8 mouse cellular contexts compared by ENCODE assay signal in genomic region chr7:139363281-139364004, GRCm38 (mm10). TPM values are rescaled to one million over a fixed set of nuclear protein-coding genes. Genes with fewer than 3 reads are reported as not detected.
DNase-seq lines count a peak whose midpoint lies in the region; ATAC-seq and TF ChIP-seq lines count a peak whose summit lies in the region.

No protein-coding gene starts in this region.

- no peaks in the 10 kb centered on the region for H3K36me3 ChIP-seq in E14TG2a.4 (ENCODE audit: insufficient read depth, low read length)
- H3K36me3 ChIP-seq in forebrain, embryonic 13.5 days (ENCODE audit: poor library complexity, severe bottlenecking): no peaks in the 10 kb centered on the region
- H3K36me3 ChIP-seq in hindbrain, embryonic 14.5 days (replicated peaks; ENCODE audit: control insufficient read depth, insufficient read depth): no peaks in the 10 kb centered on the region
- H3K36me3 ChIP-seq in midbrain, embryonic 11.5 days (ENCODE audit: control insufficient read depth, insufficient read depth, low read length): no peaks in the 10 kb centered on the region

- H3K4me3 ChIP-seq in E14TG2a.4 (replicated peaks; ENCODE audit: low read length): peak overlapping the region; percentile 57
- H3K4me3 ChIP-seq in forebrain, embryonic 13.5 days: no peak overlapping the region
- no peak overlapping the region for H3K4me3 ChIP-seq in hindbrain, embryonic 14.5 days (replicated peaks; ENCODE audit: low read length)
- no peak overlapping the region for H3K4me3 ChIP-seq in midbrain, embryonic 11.5 days (ENCODE audit: low read depth, low read length)

- 51% methylated on average over 13 of the region's 13 CpGs for WGBS in forebrain, embryonic 13.5 days
- WGBS in hindbrain, embryonic 14.5 days: 49% methylated on average over 13 of the region's 13 CpGs
- 51% methylated on average over 13 of the region's 13 CpGs for WGBS in midbrain, embryonic 11.5 days

- H3K9ac ChIP-seq in forebrain, embryonic 13.5 days: no peak overlapping the region
- H3K9ac ChIP-seq in hindbrain, embryonic 14.5 days: no peak overlapping the region
- peak overlapping the region; percentile 10; the same call in 1 of the 2 replicates for H3K9ac ChIP-seq in midbrain, embryonic 11.5 days (ENCODE audit: low read length)

- TF ChIP-seq CTCF in E14TG2a.4 (conservative IDR thresholded peaks at IDR 0.05; ENCODE audit: low read length): no peak

- H3K4me1 ChIP-seq in E14TG2a.4 (replicated peaks; ENCODE audit: low read depth, low read length): peaks cover 79% of the 10 kb centered on the region
- H3K4me1 ChIP-seq in forebrain, embryonic 13.5 days: peaks cover 26% of the 10 kb centered on the region
- peaks cover 24% of the 10 kb centered on the region for H3K4me1 ChIP-seq in hindbrain, embryonic 14.5 days (replicated peaks; ENCODE audit: control insufficient read depth, insufficient read depth, low read length)
- peaks cover 26% of the 10 kb centered on the region for H3K4me1 ChIP-seq in midbrain, embryonic 11.5 days (ENCODE audit: control insufficient read depth, insufficient read depth, low read length)

- peak overlapping the region; percentile 14; the same call in 1 of the 2 replicates for H3K27ac ChIP-seq in forebrain, embryonic 13.5 days
- H3K27ac ChIP-seq in hindbrain, embryonic 14.5 days: peak overlapping the region; percentile 73
- peak overlapping the region; percentile 32 for H3K27ac ChIP-seq in midbrain, embryonic 11.5 days (ENCODE audit: low read depth, low read length)

- 0 out of 2 replicates have a peak, but pooled peaks have one; percentile 8 for ATAC-seq in cerebellum, adult (ENCODE audit: insufficient number of reproducible peaks, low FRiP score, low TSS enrichment)
- peak; percentile 36 for ATAC-seq in forebrain, embryonic 13.5 days
- peak; percentile 34; the same call in 1 of the 2 replicates for ATAC-seq in hindbrain, embryonic 14.5 days (ENCODE audit: low FRiP score)
- ATAC-seq in midbrain, embryonic 11.5 days (ENCODE audit: low FRiP score): peak; percentile 62

- DNase-seq in cerebellum, postnatal 4 days (ENCODE audit: low spot score in 2 of 2): no peak
- DNase-seq in hindbrain, embryonic 14.5 days (ENCODE audit: low spot score): no peak
- DNase-seq in midbrain, embryonic 11.5 days (ENCODE audit: low spot score, missing footprints): peak; percentile 93
- DNase-seq in spleen, adult 18-20 months: no peak
- no peak for DNase-seq in right cerebral cortex, adult 18-20 months

- H3K27me3 ChIP-seq in E14TG2a.4 (ENCODE audit: insufficient read depth, low read length): no peaks in the 10 kb centered on the region
- no peaks in the 10 kb centered on the region for H3K27me3 ChIP-seq in forebrain, embryonic 13.5 days
- H3K27me3 ChIP-seq in hindbrain, embryonic 14.5 days (ENCODE audit: control insufficient read depth, insufficient read depth, low read length): no peaks in the 10 kb centered on the region
- H3K27me3 ChIP-seq in midbrain, embryonic 11.5 days (ENCODE audit: control insufficient read depth, insufficient read depth, low read length): no peaks in the 10 kb centered on the region

- peak overlapping the region; percentile 40 for H3K4me2 ChIP-seq in forebrain, embryonic 13.5 days
- no peak overlapping the region for H3K4me2 ChIP-seq in hindbrain, embryonic 14.5 days (replicated peaks)
- no peak overlapping the region; the same call in 1 of the 2 replicates for H3K4me2 ChIP-seq in midbrain, embryonic 11.5 days

- no peaks in the 10 kb centered on the region for H3K9me3 ChIP-seq in E14TG2a.4 (ENCODE audit: low read length)
- H3K9me3 ChIP-seq in forebrain, embryonic 13.5 days (replicated peaks): no peaks in the 10 kb centered on the region
- no peaks in the 10 kb centered on the region for H3K9me3 ChIP-seq in hindbrain, embryonic 14.5 days (ENCODE audit: control insufficient read depth, low read length)
- H3K9me3 ChIP-seq in midbrain, embryonic 11.5 days (ENCODE audit: control insufficient read depth, low read length): no peaks in the 10 kb centered on the region

RNA-seq across cellular contexts. Expression of gene Inpp5a, which starts 25.5 kb away (rescaled TPM):
- polyA plus RNA-seq in forebrain, embryonic 13.5 days (2015; fragmentation: Nextera tagmentation; extraction: Ambion mirVana): 9.7 and 11.1 TPM in 2 replicates
- 28.1 and 34.1 TPM in 2 replicates for polyA plus RNA-seq in hindbrain, embryonic 14.5 days (2014; fragmentation: Nextera tagmentation; extraction: Ambion mirVana)
- polyA plus RNA-seq in midbrain, embryonic 11.5 days (2014; fragmentation: Nextera tagmentation; extraction: Ambion mirVana): 23.2 and 25.2 TPM in 2 replicates

Comparison
In these comparisons a context has a peak if more than half of its experiments do, and no peak if none do; other contexts are left out.
1. ATAC-seq: peak in every context shown above with its lines; median percentile 62 in midbrain, embryonic 11.5 days; 36 in forebrain, embryonic 13.5 days; 34 in hindbrain, embryonic 14.5 days; 8 in cerebellum, adult.
2. H3K27ac ChIP-seq: peak in every context shown above with its lines; median percentile 73 in hindbrain, embryonic 14.5 days; 32 in midbrain, embryonic 11.5 days; 14 in forebrain, embryonic 13.5 days.